Mouse (Mus musculus) heart, adult 11 months (tissue): ENCODE measurements around the gene Glipr1l3.
"Not testable (repeated sequence)": the region's sequence is repeated elsewhere in the genome, so short reads cannot be mapped to it uniquely, and the experiment has no call there.

Experiments used
- DNase-seq: peaks from one replicate; pipeline ENCODE4 v3.0.0; 2022

Gene Glipr1l3

DNA sequence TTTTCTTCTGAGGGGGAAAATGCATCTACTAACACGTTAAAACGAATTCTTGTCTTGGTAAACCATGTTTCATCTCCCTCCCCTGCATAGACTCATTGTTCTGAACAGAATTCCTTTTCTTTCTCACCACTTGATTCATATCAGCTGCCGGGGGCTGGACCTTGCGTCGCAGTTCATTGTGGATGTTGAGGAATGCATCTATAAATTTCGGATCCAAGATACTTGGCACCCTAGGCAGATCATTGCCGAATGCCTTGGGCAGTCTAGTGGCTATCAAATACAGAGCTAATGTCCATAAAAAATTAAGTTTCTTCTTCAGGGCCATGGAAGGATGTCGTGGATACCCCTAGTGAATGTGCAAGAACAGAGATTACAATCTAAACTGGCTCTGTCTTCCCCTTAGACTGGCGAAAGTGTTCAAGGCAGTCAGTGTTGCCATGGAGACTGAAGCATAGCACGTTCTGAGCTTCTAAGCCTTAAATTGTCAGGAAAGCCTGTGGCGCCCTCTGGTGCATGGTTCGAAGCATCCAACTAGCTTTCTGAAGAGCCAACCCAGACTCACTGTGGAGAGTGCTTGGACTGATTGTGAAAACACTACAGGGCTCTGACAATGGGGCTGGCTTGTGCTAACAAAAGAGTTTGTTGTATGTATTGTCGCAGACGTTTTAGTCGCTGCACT, at the start of gene Glipr1l3:
Gene Glipr1l3 (minus strand): TSS at position 446 of the 679 bp plus-strand sequence.
- peak; percentile 85 for DNase-seq

DNA sequence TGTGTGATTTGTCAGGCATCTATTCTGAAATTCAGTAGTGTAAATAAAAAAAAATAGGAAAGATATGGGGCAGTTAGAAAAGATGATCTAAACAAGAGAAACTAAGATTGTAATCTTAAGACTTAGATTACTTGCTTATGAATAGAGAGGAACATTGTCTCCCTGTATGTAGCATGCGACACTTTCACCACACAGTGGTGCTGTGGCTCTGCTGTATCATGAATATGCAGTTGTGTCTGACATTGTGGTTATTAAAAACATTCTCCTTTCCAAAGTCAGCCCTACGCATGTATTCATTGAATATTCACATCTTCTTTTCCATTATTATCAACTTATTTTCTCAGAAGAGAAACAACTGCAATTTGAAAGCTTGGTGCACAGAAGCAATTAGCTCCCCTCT, 43.3 kb upstream of the Glipr1l3 start:
- no peak for DNase-seq

DNA sequence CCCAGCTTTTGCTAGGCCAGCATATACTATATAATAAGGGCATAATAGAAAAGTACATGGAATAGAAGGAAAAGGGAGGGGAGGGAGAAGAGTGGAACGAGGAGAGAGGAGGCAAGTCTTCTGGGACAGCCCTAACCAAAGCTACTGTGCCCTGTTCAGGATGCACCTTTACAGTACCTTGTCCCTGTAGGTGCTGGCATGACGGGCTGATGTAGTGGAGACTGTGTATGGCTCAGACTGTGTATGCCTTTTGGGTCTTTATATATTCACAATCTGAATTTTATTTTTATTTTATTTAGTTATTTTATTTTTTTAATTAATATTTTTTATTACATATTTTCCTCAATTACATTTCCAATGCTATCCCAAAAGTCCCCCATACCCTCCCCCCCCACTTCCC, 33.8 kb upstream of the Glipr1l3 start:
- not testable (repeated sequence) for DNase-seq

DNA sequence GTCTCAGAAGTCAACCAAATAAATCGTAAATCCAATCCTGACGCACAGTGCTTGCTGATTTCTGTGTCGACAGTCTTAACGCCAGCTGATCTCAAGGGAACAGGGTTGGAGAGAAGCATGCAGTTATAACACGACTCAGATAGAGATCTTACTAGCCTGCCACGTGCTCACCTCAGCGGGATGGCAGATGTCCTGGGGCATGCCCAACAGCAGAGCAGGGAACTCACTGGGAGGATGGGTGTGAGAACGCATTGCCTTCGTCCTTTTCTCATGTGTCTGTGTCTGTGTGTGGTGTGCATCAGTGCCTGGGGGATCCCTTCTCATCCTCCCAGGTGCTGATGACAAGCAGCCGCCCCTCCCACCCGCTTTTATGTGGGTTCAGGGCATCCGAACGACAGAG, 16.9 kb upstream of the Glipr1l3 start:
- DNase-seq = peak; percentile 44

DNA sequence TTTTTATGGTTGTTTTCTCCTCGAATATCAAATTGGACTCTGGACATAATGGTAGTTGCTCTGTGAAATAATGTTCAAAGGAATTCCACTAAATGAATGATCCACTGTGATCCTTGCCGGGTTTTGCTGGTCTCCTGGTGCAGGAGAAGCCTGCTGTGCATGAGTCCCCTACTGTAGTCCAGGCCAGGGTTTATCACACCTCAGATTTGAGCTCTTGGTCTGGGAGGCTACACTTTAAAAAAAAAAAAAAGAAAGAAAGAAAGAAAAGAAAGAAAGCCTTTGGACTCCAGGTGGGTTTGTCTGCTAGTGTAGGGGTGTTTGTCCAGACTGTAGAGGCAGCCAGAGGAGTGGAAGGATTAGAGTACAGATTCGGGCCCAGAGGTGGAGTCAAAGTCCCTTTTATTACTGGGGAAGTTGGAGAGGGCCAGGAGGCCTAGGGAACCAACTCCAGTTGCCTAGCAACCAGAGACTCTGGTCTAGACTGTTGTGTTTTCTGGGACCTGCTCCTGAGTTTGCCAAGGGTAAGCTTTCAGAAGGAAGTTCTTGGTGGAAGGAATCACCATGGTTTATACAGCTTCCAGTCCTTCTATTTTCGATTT, 3.1 kb upstream of the Glipr1l3 start, which contains the start of gene Caps2:
Gene Caps2 (plus strand): TSS at position 454 of the 599 bp plus-strand sequence.
- DNase-seq = no peak

DNA sequence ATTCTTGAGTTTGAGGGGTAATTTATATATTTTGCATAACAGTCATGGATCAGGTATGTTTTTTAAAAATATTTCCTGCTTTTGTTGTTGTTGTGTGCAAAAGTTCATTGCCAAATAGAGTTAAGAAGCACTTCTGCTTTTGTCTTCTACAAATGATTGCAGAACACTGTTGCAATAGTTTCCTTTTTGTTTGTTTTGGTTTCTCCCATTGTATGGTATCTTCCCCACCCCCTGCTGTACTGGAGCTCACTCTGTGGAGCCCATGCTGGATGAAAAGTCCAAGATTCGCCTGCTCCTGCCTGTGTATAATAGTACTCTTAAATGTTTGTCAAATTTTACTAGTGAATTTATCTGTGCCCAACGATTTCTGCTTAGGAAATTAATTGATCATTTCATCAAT, 20.3 kb downstream of the Glipr1l3 start:
- DNase-seq = no peak

DNA sequence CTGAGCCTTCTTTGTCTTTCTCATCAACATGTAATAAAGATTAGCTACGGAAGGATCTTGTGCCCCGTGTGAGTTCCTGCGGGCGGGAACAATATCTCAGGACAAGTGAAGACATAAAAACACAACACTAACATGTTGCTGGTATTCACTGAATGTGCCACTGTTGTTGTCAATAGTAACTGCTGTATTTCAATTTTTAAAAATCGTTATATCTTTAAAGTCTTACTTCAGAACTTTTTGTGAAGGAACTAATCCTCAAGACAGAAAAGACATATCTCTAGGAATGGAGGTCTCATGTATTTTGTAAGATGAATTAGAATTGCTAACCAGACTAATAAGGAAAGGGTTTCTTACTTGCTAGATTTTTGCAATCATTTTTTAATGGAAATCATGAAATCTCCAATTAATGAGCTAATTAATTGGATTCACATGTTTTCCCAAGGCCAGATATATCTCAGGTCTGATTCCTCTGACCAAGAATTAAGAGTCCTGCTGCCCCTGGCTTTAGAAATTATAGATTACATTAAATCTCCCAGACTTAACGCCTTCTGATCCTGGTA, 21.2 kb downstream of the Glipr1l3 start:
- DNase-seq = no peak

DNA sequence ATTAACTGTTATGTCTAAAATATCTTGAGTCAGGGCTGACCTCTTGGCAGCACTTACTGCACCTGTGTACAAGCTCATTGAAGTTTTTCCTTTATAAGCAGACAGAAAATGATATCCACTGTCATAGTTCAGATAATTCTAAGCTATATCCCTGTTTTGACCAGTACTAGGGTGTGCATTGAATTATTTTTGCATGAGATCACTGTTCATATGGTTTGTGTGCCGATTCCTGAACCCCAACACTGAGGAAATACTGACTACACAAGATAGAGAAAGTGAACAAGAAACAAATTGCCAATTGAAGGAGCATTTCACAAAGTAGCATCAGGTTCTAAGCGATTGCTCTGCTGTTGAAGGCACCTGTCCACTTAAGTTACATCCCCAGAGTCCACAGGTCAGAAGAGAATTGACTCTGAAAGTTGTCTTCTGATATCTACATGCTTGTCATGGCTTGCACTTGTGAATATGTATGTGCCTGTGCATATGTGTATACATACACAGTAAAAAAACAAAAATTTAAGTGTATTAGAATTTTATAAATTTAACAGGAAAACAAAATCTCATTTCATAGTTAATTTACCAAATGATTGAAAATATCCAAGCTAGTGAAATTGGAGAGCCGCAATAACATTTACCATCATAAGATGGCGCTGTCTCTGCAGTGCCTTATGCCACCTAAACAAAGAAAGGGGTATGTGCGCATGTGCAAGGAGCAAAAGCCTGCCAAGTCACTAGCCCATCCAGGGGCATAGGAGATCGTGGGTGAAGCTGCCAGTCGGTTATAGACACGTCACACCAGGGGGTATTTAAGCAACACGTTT, 21.9 kb downstream of the Glipr1l3 start:
- no peak for DNase-seq

DNA sequence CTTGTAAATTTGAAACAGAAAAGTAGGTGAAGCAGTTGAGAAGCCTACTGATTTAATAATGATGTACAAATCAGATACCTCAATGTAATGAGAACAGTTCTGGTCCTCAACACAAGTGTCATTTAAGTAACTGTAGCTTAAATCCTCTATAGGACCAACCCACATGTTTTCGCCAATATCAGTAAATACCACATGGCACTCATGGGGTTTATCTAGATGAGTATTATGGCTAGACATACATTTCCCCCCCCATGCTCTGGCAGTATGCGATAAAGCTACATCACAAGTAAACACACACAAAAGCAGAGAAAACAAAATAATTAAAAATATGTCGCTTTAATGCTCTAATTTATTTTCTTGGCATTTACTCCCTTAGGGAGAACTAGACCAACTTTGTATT, 27.9 kb downstream of the Glipr1l3 start:
- no peak for DNase-seq

DNA sequence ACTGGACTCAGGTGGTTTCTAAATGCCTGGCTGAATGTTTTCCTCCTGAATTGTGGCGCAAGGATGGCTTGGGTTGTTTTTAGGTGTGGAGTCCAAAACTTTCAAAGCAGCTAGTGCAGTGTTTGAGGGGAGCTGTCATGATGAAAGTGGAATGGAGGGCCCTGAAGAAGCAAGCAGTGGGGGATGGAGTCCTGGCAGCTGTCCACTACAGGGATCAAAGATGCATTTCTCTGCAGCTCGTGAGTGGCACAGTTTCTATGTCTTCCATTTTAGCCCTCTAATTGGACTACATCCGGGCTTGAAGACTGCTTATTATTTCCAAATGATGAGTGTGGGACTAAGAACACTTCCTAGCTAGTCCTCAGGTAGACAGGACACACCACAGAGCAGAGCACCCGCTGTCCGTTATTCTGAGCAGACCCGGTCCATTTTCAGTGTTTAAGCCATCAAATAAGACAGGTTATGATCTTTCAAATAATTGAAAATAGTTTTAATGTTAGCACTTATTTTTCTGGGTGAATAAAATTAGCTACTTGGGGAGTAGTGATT, 32.4 kb downstream of the Glipr1l3 start:
- DNase-seq = not testable (repeated sequence)

DNA sequence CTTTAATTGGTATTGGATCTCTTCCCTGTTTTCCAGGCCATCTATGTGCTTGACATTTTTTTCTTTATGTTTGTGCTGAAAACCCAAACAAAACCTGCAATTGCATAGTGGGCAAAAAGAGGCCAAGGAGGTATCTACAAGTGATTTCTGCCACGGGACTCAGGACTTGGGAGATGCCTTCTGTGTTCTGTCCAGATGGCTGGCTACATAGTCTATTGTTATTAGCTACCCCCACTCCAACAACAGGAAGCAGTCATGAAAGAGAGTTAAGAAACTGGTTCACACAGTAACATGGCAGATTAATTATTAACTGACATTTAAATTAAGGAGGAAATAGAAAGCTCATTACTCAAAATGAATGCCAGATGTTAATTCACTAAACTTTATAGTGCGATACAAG, 35.0 kb downstream of the Glipr1l3 start:
- DNase-seq = not testable (repeated sequence)

DNA sequence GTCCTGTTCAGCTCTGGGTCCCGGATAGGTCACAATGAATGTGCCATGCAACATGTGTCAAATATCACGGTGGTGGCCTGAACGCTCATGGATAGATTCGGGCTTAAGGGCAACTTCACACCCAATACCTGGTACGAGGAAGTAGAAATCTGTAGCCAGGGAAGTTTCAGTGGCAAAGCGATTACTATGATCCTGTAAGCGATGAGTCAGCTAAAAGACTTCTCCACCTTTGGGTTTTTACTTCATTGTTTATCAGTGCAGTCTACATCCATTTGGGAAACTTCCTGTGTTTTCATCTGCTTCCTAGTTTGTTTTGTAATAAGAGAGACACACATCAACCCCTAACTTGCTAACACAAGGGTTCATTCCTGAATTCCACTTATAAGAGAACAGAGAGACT, 49.7 kb downstream of the Glipr1l3 start:
- DNase-seq = no peak

DNA sequence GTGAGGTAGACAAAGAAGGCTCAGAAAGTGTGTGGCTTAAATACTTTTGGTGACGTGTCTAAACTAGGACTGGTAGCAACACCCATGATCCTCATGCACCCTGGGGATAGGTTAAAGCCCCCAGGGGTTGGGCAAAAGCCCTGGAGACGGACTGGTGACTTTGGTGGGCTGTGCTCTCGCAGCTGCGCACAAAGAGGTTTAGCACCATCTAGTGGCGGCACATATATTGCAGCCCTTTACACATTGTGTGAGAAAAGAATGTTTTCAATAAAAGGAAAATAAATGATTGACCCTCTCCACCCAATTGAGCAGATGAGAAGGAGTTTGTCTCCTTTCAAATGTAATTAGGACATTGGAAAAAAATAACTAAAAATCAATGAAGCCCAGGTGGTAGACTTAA, 54.3 kb downstream of the Glipr1l3 start:
- not testable (repeated sequence) for DNase-seq
